Mouse (Mus musculus) E14TG2a.4 (cell line): ENCODE measurements at regions not wholly inside any gene's neighbourhood (a gene's known extent, or its start where the extent isn't known, plus 50 kb on each side); places are given as distances from the start of the nearest gene placed in this dataset.

ENCODE experiments used
- CTCF ChIP-seq: conservative IDR thresholded peaks from 2 replicates; pipeline ENCODE4 v1.5.1; 2014; ENCODE audit warnings: low read length
- NANOG ChIP-seq: IDR thresholded peaks from 2 replicates; pipeline ENCODE4 v1.6.1; 2014; ENCODE audit warnings: borderline replicate concordance, low read length, mixed read lengths
- POU5F1 ChIP-seq: IDR thresholded peaks from 2 replicates; pipeline ENCODE4 v1.6.1; 2014; ENCODE audit warnings: low read length, borderline replicate concordance

GRCm38 (mm10) chr8:12491472-12491871, 81.4 kb upstream of the Spaca7 start:
- no peak for TF ChIP-seq CTCF
- no peak for TF ChIP-seq NANOG
- TF ChIP-seq POU5F1: no peak
